Mouse (Mus musculus) kidney, adult 9 months (tissue): ENCODE measurements around the gene Prss35.
A peak's percentile ranks its signal among the peaks of the same experiment; 100 is the strongest.

Experiments
- DNase-seq: peaks from one replicate; pipeline ENCODE4 v3.0.0; 2022

Gene Prss35

GRCm38 (mm10) chr9:86742959-86743911 is at the start of gene Prss35:
Gene Prss35 (plus strand): TSS chr9:86743649.
- peak; percentile 4 for DNase-seq

- DNase-seq = no peak
Observed at GRCm38 (mm10) chr9:86693935-86694334, 49.5 kb upstream of the Prss35 start.

GRCm38 (mm10) chr9:86694644-86695043 is 48.8 kb upstream of the Prss35 start:
- no peak for DNase-seq

GRCm38 (mm10) chr9:86695199-86695817 is 48.1 kb upstream of the Prss35 start:
- peak; percentile 27 for DNase-seq

GRCm38 (mm10) chr9:86695818-86696261 is 47.6 kb upstream of the Prss35 start, which contains the start of gene Me1:
Gene Me1 (minus strand): TSS chr9:86695953.
- peak; percentile 74 for DNase-seq

- peak; percentile 47 for DNase-seq
Observed at GRCm38 (mm10) chr9:86701264-86701663, 42.2 kb upstream of the Prss35 start.

GRCm38 (mm10) chr9:86701844-86702243 is 41.6 kb upstream of the Prss35 start:
- DNase-seq = no peak

- DNase-seq = no peak
Observed at GRCm38 (mm10) chr9:86707431-86707830, 36.0 kb upstream of the Prss35 start.

- DNase-seq = no peak
Observed at GRCm38 (mm10) chr9:86708921-86709320, 34.5 kb upstream of the Prss35 start.

- no peak for DNase-seq
Observed at GRCm38 (mm10) chr9:86710091-86710634, 33.3 kb upstream of the Prss35 start.

GRCm38 (mm10) chr9:86712648-86713047 is 30.8 kb upstream of the Prss35 start:
- DNase-seq = no peak

- DNase-seq = no peak
Observed at GRCm38 (mm10) chr9:86714089-86714488, 29.4 kb upstream of the Prss35 start.

- no peak for DNase-seq
Observed at GRCm38 (mm10) chr9:86716540-86716939, 26.9 kb upstream of the Prss35 start.

GRCm38 (mm10) chr9:86717119-86717518 is 26.3 kb upstream of the Prss35 start:
- no peak for DNase-seq

GRCm38 (mm10) chr9:86720227-86720626 is 23.2 kb upstream of the Prss35 start:
- DNase-seq = no peak

- DNase-seq = no peak
Observed at GRCm38 (mm10) chr9:86720794-86721193, 22.7 kb upstream of the Prss35 start.

- DNase-seq = no peak
Observed at GRCm38 (mm10) chr9:86725066-86725465, 18.4 kb upstream of the Prss35 start.

GRCm38 (mm10) chr9:86725604-86726380 is 17.7 kb upstream of the Prss35 start:
- no peak for DNase-seq

GRCm38 (mm10) chr9:86726381-86726720 is 17.1 kb upstream of the Prss35 start:
- DNase-seq = no peak

GRCm38 (mm10) chr9:86728214-86728814 is 15.1 kb upstream of the Prss35 start:
- DNase-seq = no peak

- DNase-seq = no peak
Observed at GRCm38 (mm10) chr9:86729084-86729483, 14.4 kb upstream of the Prss35 start.

- no peak for DNase-seq
Observed at GRCm38 (mm10) chr9:86729811-86730210, 13.6 kb upstream of the Prss35 start.
